Mouse (Mus musculus): ENCODE results near the gene Capza1. TPM values are rescaled to one million over a fixed set of nuclear protein-coding genes. Genes with fewer than 3 reads are reported as not detected.
"Not testable (repeated sequence)": the region's sequence is repeated elsewhere in the genome, so short reads cannot be mapped to it uniquely, and the experiment has no call there.

Gene Capza1
- polyA plus RNA-seq, 1 experiment = 53.7 TPM

- H3K4me3 ChIP-seq (replicated peaks; ENCODE audit: insufficient read depth, low read depth, low read length) = no peak overlapping the region
- 100% methylated on average over 1 of the region's 1 CpGs for WGBS
- TF ChIP-seq CTCF (IDR thresholded peaks at IDR 0.05; ENCODE audit: borderline replicate concordance, insufficient read depth, low read depth, low read length) (no peak), POLR2A (IDR thresholded peaks at IDR 0.05; ENCODE audit: borderline replicate concordance, insufficient read depth, low read length) (no peak)
- DNase-seq = no peak
- no peaks in the 10 kb centered on the region for H3K4me1 ChIP-seq (ENCODE audit: control insufficient read depth, insufficient read depth, low read length)
- H3K27me3 ChIP-seq (ENCODE audit: control insufficient read depth, insufficient read depth, low read length) = no peaks in the 10 kb centered on the region
- no peak overlapping the region for H3K27ac ChIP-seq (ENCODE audit: insufficient read depth, low read length)
Observed at GRCm38 (mm10) chr3:104814746-104815145, 49.6 kb downstream of the Capza1 start.

DNA sequence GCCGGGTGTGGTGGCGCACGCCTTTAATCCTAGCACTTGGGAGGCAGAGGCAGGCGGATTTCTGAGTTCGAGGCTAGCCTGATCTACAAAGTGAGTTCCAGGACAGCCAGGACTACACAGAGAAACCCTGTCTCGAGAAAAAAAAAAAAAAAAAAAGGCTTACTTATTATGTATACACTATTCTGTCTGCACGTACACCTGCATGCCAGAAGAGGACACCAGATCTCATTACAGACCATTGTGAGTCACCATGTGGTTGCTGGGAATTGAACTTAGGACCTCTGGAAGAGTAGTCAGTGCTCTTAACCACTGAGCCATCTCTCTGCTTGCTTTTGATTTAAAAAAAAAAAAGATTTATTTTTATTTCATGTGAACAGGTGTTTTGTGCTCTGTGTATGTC, 51.1 kb downstream of the Capza1 start:
- 90% methylated on average over 7 of the region's 7 CpGs for WGBS
- not testable (repeated sequence) for DNase-seq; H3K27me3 ChIP-seq (ENCODE audit: control insufficient read depth, insufficient read depth, low read length); H3K4me1 ChIP-seq (ENCODE audit: control insufficient read depth, insufficient read depth, low read length); H3K27ac ChIP-seq (ENCODE audit: insufficient read depth, low read length); H3K4me3 ChIP-seq (replicated peaks; ENCODE audit: insufficient read depth, low read depth, low read length)

- no peak for TF ChIP-seq CTCF (IDR thresholded peaks at IDR 0.05; ENCODE audit: borderline replicate concordance, insufficient read depth, low read depth, low read length)
- TF ChIP-seq POLR2A (IDR thresholded peaks at IDR 0.05; ENCODE audit: borderline replicate concordance, insufficient read depth, low read length) = no peak
- no peaks in the 10 kb centered on the region for H3K27me3 ChIP-seq (ENCODE audit: control insufficient read depth, insufficient read depth, low read length)
- 92% methylated on average over 4 of the region's 4 CpGs for WGBS
- H3K4me1 ChIP-seq (ENCODE audit: control insufficient read depth, insufficient read depth, low read length) = no peaks in the 10 kb centered on the region
- no peak for DNase-seq
- H3K4me3 ChIP-seq (replicated peaks; ENCODE audit: insufficient read depth, low read depth, low read length) = no peak overlapping the region
- no peak overlapping the region for H3K27ac ChIP-seq (ENCODE audit: insufficient read depth, low read length)
Observed at GRCm38 (mm10) chr3:104812254-104812653, 52.1 kb downstream of the Capza1 start.

DNA sequence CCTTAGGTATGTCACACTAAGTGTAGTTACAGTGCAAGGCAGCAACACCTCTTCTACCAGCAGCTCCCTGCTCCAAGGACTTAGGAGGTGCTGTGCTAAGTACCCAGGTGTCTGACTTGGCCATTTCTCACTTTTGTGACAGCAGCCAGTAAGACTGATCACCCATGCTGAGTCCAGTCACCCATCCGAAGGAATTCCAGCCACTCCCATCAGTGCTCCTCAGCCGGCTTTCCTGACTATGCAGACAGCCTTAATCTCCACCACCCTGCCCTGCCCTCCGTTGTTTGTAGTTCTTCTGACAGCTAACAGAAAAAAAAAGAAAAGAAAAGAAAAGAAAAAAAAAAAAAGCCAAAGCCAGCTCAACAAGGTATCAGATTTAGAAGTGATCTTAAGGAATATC, 52.6 kb downstream of the Capza1 start:
- Histone ChIP-seq H3K27me3 (ENCODE audit: control insufficient read depth, insufficient read depth, low read length) (no peaks in the 10 kb centered on the region), H3K4me3 (replicated peaks; ENCODE audit: insufficient read depth, low read depth, low read length) (no peak overlapping the region), H3K27ac (ENCODE audit: insufficient read depth, low read length) (no peak overlapping the region), H3K4me1 (ENCODE audit: control insufficient read depth, insufficient read depth, low read length) (no peaks in the 10 kb centered on the region)
- TF ChIP-seq POLR2A (IDR thresholded peaks at IDR 0.05; ENCODE audit: borderline replicate concordance, insufficient read depth, low read length) (no peak), CTCF (IDR thresholded peaks at IDR 0.05; ENCODE audit: borderline replicate concordance, insufficient read depth, low read depth, low read length) (no peak)
- WGBS = 53% methylated on average over 3 of the region's 3 CpGs
- no peak for DNase-seq

DNA sequence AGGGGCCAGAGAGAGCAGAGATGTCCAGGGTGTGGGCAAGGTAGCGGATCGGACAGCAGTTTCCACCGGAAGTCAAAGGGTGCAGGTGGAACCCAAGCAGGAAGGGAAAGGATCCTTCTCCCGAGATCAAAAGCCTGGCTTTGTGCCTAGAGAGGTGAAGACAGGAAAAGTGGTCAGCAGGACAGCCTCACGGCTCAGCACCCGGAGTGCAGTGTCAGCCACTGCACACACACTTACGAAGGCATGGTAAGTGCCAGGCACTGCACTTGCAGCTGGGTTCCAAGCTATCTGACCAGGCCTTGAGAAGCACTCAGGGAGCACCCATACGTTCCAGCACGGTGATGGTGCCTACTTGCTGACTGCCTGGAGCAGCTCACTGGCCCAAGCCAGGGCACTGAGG, 58.8 kb downstream of the Capza1 start:
- no peak for DNase-seq
- no peak overlapping the region for H3K4me3 ChIP-seq (replicated peaks; ENCODE audit: insufficient read depth, low read depth, low read length)
- no peaks in the 10 kb centered on the region for H3K27me3 ChIP-seq (ENCODE audit: control insufficient read depth, insufficient read depth, low read length)
- TF ChIP-seq CTCF (IDR thresholded peaks at IDR 0.05; ENCODE audit: borderline replicate concordance, insufficient read depth, low read depth, low read length) (no peak), POLR2A (IDR thresholded peaks at IDR 0.05; ENCODE audit: borderline replicate concordance, insufficient read depth, low read length) (no peak)
- H3K27ac ChIP-seq (ENCODE audit: insufficient read depth, low read length) = no peak overlapping the region
- WGBS = 78% methylated on average over 9 of the region's 9 CpGs
- H3K4me1 ChIP-seq (ENCODE audit: control insufficient read depth, insufficient read depth, low read length) = no peaks in the 10 kb centered on the region

- no peaks in the 10 kb centered on the region for H3K27me3 ChIP-seq (ENCODE audit: control insufficient read depth, insufficient read depth, low read length)
- DNase-seq = no peak
- H3K4me1 ChIP-seq (ENCODE audit: control insufficient read depth, insufficient read depth, low read length) = no peaks in the 10 kb centered on the region
- TF ChIP-seq POLR2A (IDR thresholded peaks at IDR 0.05; ENCODE audit: borderline replicate concordance, insufficient read depth, low read length) = no peak
- TF ChIP-seq CTCF (IDR thresholded peaks at IDR 0.05; ENCODE audit: borderline replicate concordance, insufficient read depth, low read depth, low read length) = no peak
- H3K27ac ChIP-seq (ENCODE audit: insufficient read depth, low read length) = no peak overlapping the region
- H3K4me3 ChIP-seq (replicated peaks; ENCODE audit: insufficient read depth, low read depth, low read length) = no peak overlapping the region
- WGBS = 94% methylated on average over 10 of the region's 10 CpGs
Observed at GRCm38 (mm10) chr3:104804312-104804711, 60.0 kb downstream of the Capza1 start.

GRCm38 (mm10) chr3:104801481-104801880, 62.8 kb downstream of the Capza1 start:
- WGBS = 88% methylated on average over 6 of the region's 6 CpGs
- no peak overlapping the region for H3K27ac ChIP-seq (ENCODE audit: insufficient read depth, low read length)
- TF ChIP-seq CTCF (IDR thresholded peaks at IDR 0.05; ENCODE audit: borderline replicate concordance, insufficient read depth, low read depth, low read length) = no peak
- TF ChIP-seq POLR2A (IDR thresholded peaks at IDR 0.05; ENCODE audit: borderline replicate concordance, insufficient read depth, low read length) = no peak
- H3K27me3 ChIP-seq (ENCODE audit: control insufficient read depth, insufficient read depth, low read length) = no peaks in the 10 kb centered on the region
- no peaks in the 10 kb centered on the region for H3K4me1 ChIP-seq (ENCODE audit: control insufficient read depth, insufficient read depth, low read length)
- DNase-seq = no peak
- no peak overlapping the region for H3K4me3 ChIP-seq (replicated peaks; ENCODE audit: insufficient read depth, low read depth, low read length)

DNA sequence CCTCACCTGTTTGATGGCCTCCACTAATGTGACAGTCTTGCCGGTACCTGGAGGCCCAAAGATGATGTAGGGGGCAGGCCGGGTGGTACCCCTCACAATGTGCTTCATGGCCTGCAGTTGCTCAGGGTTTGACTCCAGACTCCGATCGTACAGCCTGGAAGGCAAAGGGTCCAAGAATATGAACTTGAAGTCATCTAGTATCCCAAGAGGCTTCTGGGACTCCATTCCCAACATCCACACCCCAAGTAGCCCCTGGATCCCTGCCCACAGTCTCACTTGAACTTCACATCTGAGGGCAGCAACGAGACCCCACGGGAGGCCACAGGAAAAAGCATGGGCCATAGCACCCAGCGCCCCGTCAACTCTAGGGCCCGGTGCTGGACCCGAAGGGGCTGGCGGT, 63.6 kb downstream of the Capza1 start:
- no peak overlapping the region for H3K27ac ChIP-seq (ENCODE audit: insufficient read depth, low read length)
- no peak for DNase-seq
- H3K4me3 ChIP-seq (replicated peaks; ENCODE audit: insufficient read depth, low read depth, low read length) = no peak overlapping the region
- H3K27me3 ChIP-seq (ENCODE audit: control insufficient read depth, insufficient read depth, low read length) = no peaks in the 10 kb centered on the region
- 95% methylated on average over 11 of the region's 11 CpGs for WGBS
- H3K4me1 ChIP-seq (ENCODE audit: control insufficient read depth, insufficient read depth, low read length) = no peaks in the 10 kb centered on the region
- no peak for TF ChIP-seq CTCF (IDR thresholded peaks at IDR 0.05; ENCODE audit: borderline replicate concordance, insufficient read depth, low read depth, low read length)
- no peak for TF ChIP-seq POLR2A (IDR thresholded peaks at IDR 0.05; ENCODE audit: borderline replicate concordance, insufficient read depth, low read length)
